Mouse (Mus musculus) olfactory bulb, adult 2 months (tissue): ENCODE results near the gene Tmem201.

Experiments
- CTCF ChIP-seq: fragments of 200-500 bp; IDR thresholded peaks from 2 replicates; pipeline ENCODE4 v1.5.1; 2012; ENCODE audit warnings: low read depth, mild to moderate bottlenecking, low read length, moderate library complexity; ENCODE audit not compliant: insufficient read depth
- POLR2A ChIP-seq: fragments of 200-500 bp; IDR thresholded peaks from 2 replicates; pipeline ENCODE4 v1.6.1; 2012; ENCODE audit warnings: mild to moderate bottlenecking, low read depth, low read length, moderate library complexity; ENCODE audit not compliant: insufficient read depth

DNA sequence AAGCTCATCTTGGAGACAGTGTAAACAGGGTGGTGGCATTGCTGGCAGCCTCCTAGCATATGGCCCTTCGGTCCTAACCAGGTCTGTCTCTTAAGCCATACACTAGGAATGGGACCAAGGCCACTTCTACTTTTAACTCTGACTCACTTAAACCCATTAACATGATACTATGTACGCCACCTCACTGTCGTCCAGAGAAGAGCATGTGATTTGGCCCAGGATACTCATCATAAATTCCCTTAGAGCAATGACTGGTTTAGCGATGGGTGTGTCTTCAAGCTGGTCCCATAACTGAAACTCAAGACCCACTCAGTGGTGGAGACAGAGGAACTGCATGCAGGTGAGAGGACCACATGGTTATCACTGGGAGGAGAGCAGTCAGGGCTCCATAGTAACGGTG is 27.4 kb upstream of the Tmem201 start:
- TF ChIP-seq CTCF (no peak), POLR2A (no peak)
